Mouse (Mus musculus) neutrophil, adult 59 days (primary cell): ENCODE results near the gene St3gal5. TPM values are rescaled to one million over a fixed set of nuclear protein-coding genes. Genes with fewer than 3 reads are reported as not detected.

Source experiments
- total RNA-seq, 2 experiments: library from RNA; stranded (reverse); gene quantifications; 1 replicate in 1 of 2; 2 replicates in 1 of 2; pipeline ENCODE4 v1.2.4; 2023

St3gal5 gene
- 100 to 1,000 TPM; 290 to 317 TPM for total RNA-seq

DNA sequence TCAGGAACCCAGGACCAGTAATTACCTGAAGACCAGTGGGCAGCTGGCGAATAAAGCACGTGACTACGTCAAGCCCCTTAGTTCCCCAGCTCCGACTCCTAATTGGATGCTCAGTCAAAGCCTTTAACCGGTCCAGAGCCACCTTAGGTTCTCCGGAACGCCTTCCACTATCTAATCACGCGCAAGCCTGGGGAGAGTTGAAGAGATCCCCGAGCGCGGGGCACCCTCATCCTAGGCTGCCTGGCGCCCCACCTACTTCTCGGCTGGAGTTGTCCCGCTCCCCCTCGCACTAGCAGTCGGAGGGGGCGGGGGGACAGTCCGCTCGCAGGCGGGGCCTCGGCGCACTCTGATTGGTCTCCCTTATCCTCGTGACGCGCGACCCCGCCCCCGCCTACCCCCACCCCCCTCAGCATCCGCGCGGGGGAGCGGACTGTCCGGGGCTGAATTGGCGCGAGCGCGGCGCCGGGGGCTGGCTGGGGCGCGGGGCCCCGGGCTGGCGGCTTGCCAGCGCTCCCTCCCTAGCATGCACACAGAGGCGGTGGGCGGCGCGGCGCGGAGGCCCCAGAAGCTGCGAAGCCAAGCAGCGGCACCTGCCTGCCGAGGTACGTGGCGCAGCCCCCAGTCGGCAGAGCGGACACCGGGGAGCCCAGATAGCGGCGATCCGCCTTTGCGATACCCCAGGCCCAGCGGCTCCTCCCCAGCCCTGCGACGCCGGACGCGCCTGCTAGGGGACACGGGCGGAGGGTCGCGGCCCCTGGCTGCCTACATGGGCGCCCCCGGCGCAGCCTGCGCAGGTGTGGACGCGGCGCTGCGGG, at the start of gene St3gal5:
St3gal5 (plus strand) TSS at position 412 of the 815 bp plus-strand sequence.

Other genes with a start within 250 kb of the St3gal5 start
- 10 to 100 TPM; 27.1 to 29.0 TPM for gene Ptcd3, start 188.8 kb upstream of the St3gal5 start, total RNA-seq
- 10 to 100 TPM; 46.4 to 61.0 TPM for gene Polr1a, start 188.5 kb upstream of the St3gal5 start, total RNA-seq
- under 1 TPM in 1 of 2 experiments, not detected in 1; 0.24 TPM for gene Atoh8, start 138.0 kb downstream of the St3gal5 start, total RNA-seq
- gene Sftpb, start 207.0 kb downstream of the St3gal5 start, total RNA-seq: 1 to 10 TPM; 1.3 to 2.5 TPM
- gene Usp39, start 247.6 kb downstream of the St3gal5 start, total RNA-seq: 10 to 100 TPM; 41.5 to 49.5 TPM
- gene 0610030E20Rik, start 249.7 kb downstream of the St3gal5 start, total RNA-seq: 10 to 100 TPM; 51.1 to 55.5 TPM